Mouse (Mus musculus) adrenal gland (tissue): ENCODE measurements at regions not wholly inside any gene's neighbourhood (a gene's known extent, or its start where the extent isn't known, plus 50 kb on each side); places are given as distances from the start of the nearest gene placed in this dataset.

ENCODE experiments used
- intact Hi-C: fragments of 180-260 bp; cut with DNase I; formaldehyde crosslinking; loops from one replicate; pipeline ENCODE4 v1.15.1; 2025

DNA sequence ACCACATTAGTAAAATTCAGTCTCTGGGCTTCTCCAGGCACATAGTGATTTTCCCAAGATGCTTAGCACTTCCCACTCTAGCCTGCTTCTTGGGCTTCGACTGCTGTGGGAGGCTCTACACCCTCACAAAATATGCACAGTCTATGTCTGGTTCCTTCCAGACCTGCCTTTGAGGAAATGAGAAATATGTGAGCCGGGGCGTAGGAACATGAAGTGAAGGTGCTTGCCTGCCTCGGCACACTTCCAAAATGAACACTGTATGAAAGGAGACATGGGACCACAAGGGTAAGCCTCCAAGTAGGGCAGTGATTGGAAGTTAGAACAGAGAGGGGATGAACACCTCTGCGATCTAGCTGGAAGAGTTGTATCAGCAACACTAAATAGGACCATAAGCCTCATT lies 54.5 kb downstream of the Gm10260 start:
- intact Hi-C loops: no loop called here

DNA sequence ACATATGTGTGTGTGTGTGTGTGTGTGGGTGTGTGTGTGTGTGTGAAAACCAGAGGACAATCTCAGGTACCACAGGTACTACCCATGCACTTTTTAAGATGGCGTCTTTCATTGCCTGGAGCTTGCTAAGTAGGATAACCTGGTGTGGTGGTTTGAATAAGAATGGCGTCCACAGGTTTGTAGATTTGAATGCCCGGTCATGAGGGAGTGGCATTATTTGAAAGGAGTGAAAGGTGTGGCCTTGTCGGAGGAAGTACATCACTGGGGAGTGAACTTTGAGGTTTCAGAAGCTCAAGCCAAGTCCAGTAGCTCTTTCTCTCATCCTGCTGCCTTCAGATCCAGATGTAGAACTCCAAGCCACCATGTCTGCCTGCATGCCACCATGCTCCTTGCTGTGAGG lies 55.9 kb downstream of the Gm10260 start:
- intact Hi-C loops: no loop called here

DNA sequence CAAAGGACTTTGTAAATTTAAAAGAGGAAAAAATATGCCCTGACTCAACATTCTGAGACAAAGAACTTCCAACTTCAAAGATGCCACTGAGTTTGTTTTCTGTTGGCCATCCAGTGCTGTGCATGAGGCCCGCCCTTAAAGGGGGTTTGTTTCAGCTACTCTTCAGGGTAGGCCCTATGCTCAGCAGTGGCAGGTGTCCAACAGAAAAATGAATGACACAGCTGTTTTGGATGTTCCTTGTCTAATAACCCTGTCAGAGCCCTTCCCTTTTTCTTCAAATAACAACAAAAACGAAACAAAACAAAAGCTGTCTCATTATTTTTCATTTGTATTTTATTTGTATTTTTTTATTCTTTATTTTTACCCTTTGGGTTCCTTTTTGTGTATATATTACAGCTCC lies 61.5 kb downstream of the Gm10260 start:
- intact Hi-C loops: no loop called here

DNA sequence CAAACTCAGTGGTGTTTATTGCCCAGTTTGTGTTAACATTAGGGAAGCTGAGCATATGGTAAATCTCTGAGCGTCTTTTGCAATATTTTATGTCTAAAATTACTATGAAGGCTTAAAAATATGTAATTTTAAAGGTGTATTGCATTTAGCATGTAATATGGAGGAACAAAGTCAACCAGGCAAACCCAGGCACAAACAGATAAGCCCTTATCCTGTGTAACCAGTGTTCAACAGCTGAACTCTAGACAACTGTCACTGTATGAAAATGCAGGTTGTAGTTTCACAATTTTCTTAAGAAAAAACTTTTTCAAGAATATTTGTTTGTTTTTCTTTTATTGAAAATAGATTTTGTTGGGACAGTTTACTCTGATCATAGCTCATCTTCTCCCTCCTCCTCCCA lies 62.1 kb downstream of the Gm10260 start:
- intact Hi-C loops: no loop called here

DNA sequence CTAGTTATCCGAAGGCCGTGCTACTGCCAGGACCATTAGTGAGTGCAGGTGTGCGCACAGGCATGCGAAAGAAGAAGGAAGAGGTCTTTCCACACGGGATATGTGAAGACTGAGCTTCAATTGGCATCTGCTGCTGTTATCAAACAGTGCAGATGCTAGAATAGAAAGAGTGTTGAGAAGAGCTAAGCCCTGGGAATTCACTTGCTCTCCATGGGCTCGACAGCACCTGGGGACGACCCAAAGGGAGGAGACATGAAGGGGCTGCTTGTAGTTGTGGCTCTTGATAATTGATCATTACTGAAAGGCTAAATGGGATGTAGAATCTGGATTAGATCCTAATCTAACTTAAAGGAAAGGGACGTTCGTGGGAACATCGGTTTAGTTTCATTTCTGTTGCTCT lies 63.2 kb downstream of the Gm10260 start:
- intact Hi-C loops: no loop called here

DNA sequence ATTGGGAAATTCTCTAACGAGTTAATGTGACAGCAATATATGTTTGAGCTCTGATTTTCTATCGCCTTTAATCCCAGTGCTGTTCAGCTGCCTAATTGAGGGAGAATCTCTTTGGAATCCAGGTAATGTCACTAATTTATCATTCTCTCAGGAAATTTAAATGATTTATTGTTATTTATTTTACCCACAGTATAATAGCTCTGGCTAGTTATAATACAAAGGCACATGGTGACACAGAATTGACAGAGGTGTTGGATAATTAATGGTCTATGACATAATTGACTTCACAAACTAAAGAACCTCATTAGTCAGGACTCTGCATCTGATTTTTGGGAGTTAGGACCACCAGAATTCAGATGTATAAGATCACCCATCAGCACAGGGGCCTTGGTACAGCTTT lies 65.4 kb downstream of the Gm10260 start:
- intact Hi-C loops: no loop called here

DNA sequence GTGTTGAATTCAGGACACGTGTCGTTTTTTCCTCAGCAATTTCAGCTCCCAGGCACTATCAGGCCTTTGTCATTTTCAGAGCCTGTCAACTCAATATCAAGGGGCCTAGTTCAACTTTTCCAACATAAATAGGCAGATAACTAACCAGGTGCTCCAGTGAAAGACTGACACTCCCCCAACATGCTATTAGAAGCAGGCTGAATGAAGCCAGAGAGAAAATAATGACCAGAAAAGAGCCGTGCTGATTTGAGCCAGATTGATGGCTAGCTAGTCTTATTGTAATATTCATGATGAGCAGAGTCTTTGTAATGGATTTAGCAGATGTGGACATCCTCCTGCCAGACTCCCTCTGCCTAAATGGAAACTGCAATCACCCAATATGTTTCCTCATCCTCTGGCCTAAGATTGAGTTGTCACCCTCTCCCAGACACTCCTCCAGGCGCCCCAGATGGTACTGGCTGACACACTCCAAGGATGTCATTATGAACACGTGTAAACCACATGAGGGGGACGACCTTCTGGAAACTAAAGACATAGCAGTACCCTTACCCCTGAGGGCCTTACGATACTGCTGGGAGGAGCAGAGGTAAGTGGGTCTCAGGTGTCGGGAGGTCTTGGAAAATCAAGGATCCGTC lies 66.0 kb downstream of the Gm10260 start:
- intact Hi-C loops: no loop called here

DNA sequence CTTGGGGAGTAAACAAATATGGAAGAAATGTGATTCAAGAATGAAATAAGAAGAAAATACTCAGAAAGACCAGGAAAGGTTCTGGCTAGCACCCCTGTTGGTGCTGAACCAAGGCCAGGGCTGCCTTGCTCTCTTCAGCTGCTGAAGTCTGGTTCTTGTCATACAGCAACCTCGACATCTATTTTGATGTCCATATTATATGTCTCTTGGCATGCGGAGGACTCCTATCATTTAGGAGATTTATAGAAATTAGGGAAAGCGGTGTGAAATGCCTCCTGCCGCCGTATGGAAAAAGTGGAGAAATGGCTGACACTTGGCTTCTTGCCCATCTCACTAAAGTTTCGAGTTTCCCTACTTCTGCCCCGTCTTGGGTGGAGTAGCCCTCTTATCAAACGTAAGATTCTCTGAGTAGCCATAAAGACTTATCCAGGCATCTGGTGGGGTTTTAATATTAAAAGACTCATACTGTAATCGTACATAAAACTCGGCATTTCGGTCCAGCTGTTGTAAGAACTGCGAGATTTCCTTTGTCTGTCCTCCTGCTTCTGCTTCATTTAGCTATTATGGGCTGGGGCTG lies 72.0 kb downstream of the Gm10260 start:
- intact Hi-C loops: no loop called here

DNA sequence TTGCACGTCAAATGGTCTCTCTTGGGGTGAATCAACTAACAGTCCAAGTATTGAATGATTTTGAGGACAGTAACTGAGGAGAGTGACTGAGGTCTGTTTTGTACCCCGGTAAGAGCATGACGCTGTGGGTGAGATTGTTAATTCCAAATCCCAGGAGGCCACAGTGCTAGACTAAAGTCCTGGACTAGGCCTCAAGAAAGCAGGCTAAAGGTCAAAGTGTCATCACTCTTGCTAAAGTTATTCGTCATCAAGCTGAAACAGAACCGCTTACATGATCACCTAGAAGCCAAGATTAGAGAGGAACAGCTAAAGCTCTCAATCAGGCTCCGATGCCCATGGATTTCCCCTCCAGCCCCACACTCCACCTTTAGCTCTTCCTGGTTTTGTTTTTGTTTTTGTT lies 76.6 kb downstream of the Gm10260 start:
- intact Hi-C loops: no loop called here

DNA sequence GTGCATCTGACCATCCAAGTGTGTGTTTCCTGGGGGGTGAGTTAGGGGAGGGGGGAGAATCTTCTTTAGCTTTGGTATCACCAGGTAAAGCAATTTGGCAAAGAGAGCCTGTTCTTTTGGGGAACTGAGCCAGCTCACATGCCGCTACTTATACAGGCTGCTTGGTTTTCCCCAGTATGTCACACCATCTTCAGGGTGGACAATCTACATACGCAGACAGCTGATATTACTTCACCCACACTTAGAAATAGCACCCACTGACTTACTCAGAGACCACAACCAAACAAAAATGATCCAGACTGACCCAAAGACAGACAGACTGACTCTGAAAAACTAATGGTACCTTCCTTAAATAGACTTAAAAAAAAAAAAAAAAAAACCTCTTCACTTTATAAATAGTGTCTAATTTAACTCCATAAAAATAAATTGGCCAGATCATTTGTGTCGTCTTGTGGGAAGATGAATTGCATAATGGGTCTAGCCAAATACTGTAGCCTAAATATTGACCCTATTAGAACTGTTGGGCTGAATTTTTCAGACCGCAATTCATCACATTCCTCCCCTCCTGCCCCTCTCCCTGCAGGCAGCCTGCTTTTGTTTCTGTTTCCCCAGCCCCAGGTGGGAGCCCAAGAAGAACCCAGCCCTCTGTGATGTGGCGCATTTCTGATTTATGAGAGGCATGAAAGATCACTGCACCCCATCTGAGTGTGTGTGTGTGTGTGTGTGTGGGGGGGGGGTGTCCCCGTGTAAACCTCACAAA lies 79.0 kb downstream of the Gm10260 start:
- intact Hi-C loops: no loop called here

DNA sequence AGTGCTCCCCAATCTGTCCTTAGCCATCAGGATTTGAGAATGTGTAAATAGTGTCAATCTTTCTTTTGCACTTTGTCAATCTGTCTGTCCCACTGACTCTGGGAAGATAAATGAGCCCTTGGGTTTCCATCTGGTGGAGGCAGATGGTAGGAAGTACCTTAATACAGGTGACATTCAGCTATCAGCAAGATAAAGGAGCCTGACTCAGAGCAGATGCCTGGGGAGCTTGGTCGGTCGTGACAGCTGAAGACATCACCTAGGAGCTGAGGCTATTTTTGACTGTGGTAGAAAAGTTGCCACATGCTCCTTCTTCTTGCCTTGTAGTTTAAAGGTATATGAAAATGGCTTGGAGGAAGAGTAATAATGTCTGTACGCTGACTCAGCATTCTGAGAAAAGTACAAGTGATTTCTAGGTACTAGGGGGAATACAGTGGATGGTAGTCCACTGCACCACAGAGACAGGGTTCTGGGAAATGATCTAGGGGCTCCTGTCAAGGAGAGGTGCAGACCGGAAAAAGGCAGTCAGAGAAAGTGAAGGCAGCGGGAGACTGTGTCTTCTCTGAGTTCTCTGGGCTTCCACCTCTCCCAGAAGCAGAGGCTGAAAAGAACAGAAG lies 80.0 kb downstream of the Gm10260 start:
- intact Hi-C loops: no loop called here

DNA sequence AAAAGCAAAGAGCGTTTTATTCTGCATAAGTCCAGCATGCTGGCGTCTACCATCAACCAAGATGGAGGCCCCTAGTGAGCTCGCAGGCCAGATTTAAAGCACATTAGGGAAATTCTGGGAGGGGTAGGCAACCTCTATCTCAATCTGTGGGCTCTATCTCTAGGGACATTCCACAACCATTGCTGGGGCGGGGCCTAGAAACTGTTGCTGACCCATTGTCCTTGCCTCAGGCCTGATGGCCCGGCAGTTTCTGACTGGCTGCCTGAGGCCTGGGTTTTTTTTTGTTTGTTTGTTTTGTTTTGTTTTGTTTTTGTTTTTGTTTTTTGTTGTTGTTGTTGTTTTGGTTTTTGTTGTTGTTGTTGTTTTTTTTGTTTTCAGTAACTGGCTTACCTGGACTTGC lies 81.4 kb downstream of the Gm10260 start:
- intact Hi-C loops: no loop called here

DNA sequence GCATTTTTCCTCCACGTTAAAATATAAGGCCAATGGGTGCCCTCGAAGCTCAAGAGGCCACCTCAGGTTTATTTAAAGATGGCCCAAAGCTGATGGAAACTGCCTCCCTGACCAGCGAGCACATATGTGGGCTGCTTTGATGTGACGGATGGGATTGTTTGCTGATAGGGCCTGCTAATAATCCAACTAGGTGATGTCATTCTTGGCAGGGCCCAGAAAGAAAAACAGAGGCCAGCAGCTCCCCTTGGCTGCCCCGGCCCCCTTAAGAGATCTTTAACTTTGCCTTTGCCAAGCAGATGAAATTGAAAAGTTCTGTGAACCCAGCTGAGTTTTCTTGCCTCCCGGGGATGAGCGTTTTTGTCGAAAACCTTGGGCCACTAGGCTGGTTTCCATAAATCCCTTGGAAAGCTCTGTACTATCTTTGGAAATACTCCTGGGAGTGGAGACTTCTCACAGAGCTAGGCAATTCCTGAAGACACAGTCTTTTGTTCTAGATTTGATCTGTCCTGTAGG lies 83.8 kb downstream of the Gm10260 start:
- intact Hi-C loops: no loop called here

DNA sequence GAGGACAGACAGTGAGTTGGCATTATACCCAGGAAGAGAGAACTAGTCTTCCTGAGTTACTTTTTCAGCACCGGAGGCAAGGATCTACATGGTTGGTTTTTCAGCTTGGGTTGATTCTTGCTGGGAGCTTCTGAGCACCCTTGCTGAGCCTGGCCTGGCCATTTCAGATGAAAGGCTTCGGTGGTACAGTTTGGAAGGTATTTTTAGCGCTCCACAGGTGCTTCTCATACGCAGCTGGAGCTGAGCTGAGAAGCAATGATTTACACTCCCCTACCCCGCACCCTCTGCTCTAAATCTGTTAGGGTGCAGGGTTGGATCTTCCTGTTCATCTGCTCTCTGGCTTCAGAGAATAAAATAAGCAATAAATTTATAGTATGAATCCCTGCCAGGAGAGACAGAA lies 87.3 kb downstream of the Gm10260 start:
- intact Hi-C loops: no loop called here

DNA sequence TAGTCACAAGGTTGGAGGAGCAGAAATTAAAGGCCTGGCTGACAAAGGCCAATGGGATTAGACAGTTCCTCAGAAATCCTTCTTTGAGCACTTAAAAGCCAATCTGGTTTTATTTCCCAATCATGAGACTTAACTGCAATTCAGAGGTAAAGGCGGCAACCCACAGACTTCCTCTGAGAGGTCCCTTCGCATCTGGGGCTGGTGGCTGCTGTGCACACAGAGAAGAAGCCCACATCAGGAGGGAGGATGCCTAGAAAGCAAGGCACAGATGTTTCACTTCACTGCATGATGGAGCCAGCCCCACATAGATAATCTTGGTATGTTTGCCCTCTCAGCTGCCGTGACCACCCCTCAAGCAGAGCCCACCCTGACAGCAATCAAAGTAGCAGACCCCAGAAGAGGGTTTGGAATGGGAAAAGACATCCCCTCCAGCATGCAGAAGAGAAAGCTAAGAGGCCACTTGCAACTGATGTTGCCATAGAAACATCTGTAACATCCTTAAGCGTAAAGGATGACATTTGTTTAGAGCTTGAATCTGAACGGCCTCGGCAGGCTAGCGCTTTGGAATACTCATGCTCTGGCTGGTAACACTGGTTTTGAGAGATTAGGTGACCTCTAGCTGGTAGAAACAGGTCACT lies 88.3 kb downstream of the Gm10260 start:
- intact Hi-C loops: no loop called here

DNA sequence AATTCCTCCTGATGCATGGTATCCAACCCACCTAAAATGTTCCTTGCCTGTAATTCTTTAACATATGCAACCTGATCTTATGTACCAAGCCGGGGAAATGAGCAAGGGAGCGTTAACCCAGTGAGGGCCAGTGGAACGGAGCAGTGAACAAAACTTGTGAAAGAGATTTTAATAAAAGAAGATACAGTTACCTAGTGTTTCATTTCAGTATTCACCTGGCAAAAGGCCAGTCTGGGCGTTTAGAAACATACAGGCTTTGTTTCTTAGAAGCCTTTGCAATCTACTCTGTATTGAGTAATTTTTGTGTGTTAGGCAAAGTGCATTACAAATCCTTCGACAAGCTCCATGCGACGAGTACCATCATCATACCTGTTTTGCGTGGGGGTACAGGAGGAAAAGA lies 91.1 kb downstream of the Gm10260 start:
- intact Hi-C loops: no loop called here

DNA sequence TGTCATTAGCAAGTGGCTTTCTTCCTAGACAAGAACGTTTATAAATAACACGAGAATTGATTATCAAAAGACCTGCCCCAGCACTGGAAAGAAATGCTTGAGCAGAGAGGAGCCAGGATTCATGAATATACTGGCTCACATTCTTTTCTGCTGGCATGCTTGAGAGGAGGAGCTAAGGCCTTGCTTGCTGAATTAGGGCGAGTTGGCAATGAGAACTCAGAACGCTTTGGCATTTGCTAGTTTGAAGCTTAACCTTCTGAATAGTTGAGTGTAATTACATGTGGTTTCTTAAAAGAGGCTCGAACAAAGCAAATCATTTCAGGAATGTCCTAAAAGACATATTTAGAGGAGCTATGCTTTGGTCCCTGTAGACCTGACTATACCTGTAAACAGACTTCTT lies 91.5 kb downstream of the Gm10260 start:
- intact Hi-C loops: no loop called here

DNA sequence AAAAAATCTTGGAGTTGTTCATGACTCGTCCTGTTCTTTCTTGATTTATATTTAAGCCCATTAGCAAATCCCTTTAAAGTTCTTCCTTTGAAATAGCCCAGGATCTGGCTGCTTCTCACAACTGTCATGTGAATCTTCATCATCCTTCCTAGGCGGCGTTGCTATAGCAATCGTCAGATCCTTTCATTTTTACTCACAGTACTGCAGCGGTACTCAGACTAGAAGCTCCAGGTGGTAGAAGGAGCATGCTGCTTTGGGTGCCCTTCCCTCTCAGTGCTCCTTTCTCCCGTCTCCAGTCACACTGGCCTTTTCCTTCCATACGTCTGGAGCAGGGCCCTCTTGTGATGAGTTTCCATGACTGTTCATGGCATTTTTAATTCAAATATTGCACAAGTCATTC lies 93.1 kb downstream of the Gm10260 start:
- intact Hi-C loops: no loop called here

DNA sequence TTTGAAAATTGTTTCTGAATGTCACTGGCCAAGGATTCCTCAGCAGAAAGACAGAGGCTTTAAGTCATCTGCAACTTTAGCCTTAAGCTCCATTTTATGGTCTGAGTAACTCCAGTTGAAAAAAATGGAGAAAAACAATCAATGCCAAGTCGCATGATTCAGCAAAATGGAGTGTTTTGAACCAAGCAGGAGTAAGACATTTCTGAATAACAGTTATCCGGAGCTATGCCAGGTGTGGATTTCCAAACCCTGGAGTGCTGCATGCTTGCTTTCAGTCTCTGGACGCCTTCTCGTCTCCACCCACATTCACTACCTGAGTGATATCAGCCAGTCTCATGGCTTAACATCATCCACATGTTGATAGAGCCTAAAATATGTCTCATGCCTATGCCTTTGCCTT lies 93.7 kb downstream of the Gm10260 start:
- intact Hi-C loops: no loop called here

DNA sequence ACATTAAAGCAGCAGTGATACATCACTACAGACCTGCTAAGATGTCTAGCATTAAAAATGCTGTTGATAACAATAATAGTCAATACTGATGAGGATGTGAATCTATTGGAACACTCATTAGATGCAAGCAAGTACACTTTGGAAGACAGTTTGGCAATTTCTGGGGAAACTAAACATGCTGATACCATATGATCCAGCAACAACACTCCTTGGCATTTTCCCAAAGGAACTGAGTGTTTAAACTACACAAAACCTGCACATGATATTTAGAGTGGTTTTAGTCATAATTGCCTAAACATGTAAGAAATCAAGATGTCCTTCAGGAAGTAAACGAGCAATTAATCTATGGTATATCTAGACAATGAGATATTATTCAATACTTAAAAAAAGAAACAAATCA lies 95.2 kb downstream of the Gm10260 start:
- intact Hi-C loops: no loop called here

DNA sequence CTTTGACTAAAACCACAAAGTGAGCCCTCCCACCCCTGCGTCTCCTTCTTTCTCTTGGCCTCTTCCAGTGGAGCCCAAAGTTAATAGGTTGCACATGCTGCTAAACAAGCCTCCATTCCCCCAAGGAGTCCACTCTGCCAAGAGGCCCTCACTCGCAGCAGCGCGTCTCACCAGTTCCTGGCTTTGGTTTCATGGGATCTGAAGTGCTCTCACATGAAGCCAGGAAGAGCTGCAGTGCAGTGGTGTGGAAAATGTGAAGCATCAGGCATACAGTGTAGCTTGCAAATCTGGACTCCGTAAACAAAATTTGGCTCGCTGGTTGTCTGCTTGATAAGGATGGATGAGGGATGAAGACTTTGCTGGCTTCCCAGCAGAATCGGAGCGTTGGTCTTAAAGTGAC lies 97.7 kb downstream of the Gm10260 start:
- intact Hi-C loops: no loop called here

DNA sequence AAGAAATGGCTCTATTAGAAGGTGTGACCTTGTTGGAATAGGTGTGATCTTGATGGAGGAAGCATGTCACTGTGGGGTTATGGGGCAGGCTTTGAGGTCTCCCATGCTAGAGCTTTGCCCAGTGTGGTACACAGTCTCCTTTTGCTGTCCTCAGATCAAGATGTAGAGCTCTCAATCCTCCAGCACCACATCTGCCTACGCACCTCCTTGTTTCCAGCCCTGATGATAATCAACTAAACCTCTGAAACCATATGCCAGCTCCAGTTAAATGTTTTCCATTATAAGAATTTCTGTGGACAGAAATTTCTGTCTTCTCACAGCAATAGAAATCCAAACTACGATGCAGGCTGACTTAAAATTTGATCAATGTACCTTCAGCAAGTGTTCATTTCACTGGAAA lies 103.8 kb downstream of the Gm10260 start:
- intact Hi-C loops: no loop called here
